Mouse (Mus musculus) lung, adult 2 months (tissue): ENCODE measurements around the gene Catsperb.

Experiments
- CTCF ChIP-seq: fragments of 200-500 bp; IDR thresholded peaks from 2 replicates; pipeline ENCODE4 v1.5.1; 2011; ENCODE audit warnings: mild to moderate bottlenecking, low read length, control low read depth; ENCODE audit not compliant: insufficient read depth
- POLR2A ChIP-seq: fragments of 200-500 bp; IDR thresholded peaks from 2 replicates; pipeline ENCODE4 v1.6.1; 2011; ENCODE audit warnings: low read depth, mild to moderate bottlenecking, control low read depth, low read length, borderline replicate concordance; ENCODE audit errors: extremely low read depth

GRCm38 (mm10) chr12:101462051-101462450 is 57.6 kb downstream of the Catsperb start:
- TF ChIP-seq CTCF = no peak
- TF ChIP-seq POLR2A = no peak
